Mouse (Mus musculus) embryonic facial prominence, embryonic 13.5 days (tissue): ENCODE data around the gene Slc22a2. TPM values are rescaled to one million over a fixed set of nuclear protein-coding genes. Genes with fewer than 3 reads are reported as not detected.

Source experiments
- ATAC-seq: fragments of 200-750 bp; cut with Nextera tagmentation; 2 replicates; pipeline ENCODE4 v1.8.0; 2017; ENCODE audit warnings: low read depth; ENCODE audit not compliant: insufficient number of reproducible peaks, insufficient read depth, low FRiP score, low TSS enrichment
- H3K27ac ChIP-seq: fragments of 300-500 bp; sonication (generic); 2 replicates; pipeline ENCODE4 v1.5.1; 2015; ENCODE audit warnings: moderate library complexity, mild to moderate bottlenecking, inconsistent platforms
- H3K27me3 ChIP-seq: fragments of 300-500 bp; sonication (generic); 2 replicates; pipeline ENCODE4 v1.6.1; 2015; ENCODE audit warnings: mild to moderate bottlenecking, inconsistent platforms
- H3K36me3 ChIP-seq: fragments of 300-500 bp; sonication (generic); 2 replicates; pipeline ENCODE4 v1.6.1; 2015; ENCODE audit warnings: mild to moderate bottlenecking, inconsistent platforms
- H3K4me1 ChIP-seq: fragments of 300-500 bp; sonication (generic); 2 replicates; pipeline ENCODE4 v1.6.1; 2015; ENCODE audit warnings: inconsistent platforms
- H3K4me2 ChIP-seq: fragments of 300-500 bp; sonication (generic); 2 replicates; pipeline ENCODE4 v1.6.1; 2015; ENCODE audit warnings: moderate library complexity, mild to moderate bottlenecking, inconsistent platforms
- H3K4me3 ChIP-seq: fragments of 300-500 bp; sonication (generic); 2 replicates; pipeline ENCODE4 v1.5.1; 2015; ENCODE audit warnings: mild to moderate bottlenecking, inconsistent platforms
- H3K9ac ChIP-seq: fragments of 300-500 bp; sonication (generic); 2 replicates; pipeline ENCODE4 v1.6.1; 2015; ENCODE audit warnings: mild to moderate bottlenecking, inconsistent platforms
- H3K9me3 ChIP-seq: fragments of 300-500 bp; sonication (generic); 2 replicates; pipeline ENCODE4 v1.6.1; 2016; ENCODE audit warnings: inconsistent platforms
- WGBS: fragments of 180-500 bp; shearing (Covaris S2); methylation state at CpG from one replicate; pipeline ENCODE4 v1.1.7; 2015; ENCODE audit warnings: mixed read lengths; 5-methylcytosine and 5-hydroxymethylcytosine counted together
- polyA plus RNA-seq: library from polyadenylated mRNA; unstranded; fragments of >200 nt; fragmentation: Nextera tagmentation; extraction: Ambion mirVana; gene quantifications from 2 replicates; pipeline ENCODE4 v1.2.1, GENCODE M21; 2015

Gene Slc22a2
- polyA plus RNA-seq, 1 experiment from 2014 or later, result not detected

DNA sequence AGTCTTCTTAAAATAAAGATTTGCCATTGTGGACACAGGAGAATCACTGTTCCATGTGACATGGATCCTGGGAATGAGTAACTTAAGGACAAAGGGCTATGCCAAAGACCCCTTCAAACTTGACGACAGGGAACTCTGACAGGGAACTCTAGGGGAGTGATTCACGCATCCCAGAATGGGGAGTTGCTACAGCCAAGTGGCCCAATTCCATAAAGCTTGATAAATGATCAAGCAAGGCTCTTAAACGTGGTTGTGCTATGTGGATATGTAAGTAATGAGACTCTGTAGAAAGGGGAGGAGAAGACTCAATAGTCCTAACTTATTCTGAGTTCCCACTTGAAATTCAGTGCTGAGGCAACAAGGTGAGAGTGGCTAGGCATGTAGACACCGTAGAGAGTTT, 50.9 kb downstream of the Slc22a2 start:
- ATAC-seq, result no peak
- WGBS, result 77% methylated on average over 4 of the region's 4 CpGs

DNA sequence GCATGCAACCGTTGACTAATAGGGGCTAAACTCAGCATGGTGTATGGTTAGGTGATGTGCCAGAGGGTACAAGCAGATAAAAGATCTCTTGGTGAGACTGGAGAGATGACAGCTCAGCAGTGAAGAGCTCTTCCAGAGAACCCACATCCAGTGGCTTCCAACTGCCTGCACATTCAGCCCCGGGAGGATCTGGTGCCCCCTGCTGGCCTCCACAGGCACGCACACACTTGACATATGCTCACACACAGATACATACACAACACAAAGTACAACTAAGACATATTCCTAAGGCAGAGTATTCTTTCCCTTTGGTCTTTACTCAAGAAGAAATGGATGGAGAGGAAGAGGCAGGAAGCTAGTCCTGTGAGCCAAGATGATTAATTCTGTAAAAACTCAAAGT, 55.7 kb downstream of the Slc22a2 start:
- Histone ChIP-seq H3K27me3 (no peaks in the 10 kb centered on the region), H3K36me3 (no peaks in the 10 kb centered on the region), H3K4me1 (no peaks in the 10 kb centered on the region), H3K9ac (no peak overlapping the region), H3K27ac (no peak overlapping the region), H3K9me3 (peaks cover 3% of the 10 kb centered on the region; the same call in 1 of the 2 replicates), H3K4me2 (no peak overlapping the region), H3K4me3 (no peak overlapping the region)
- WGBS, result 87% methylated on average over 3 of the region's 3 CpGs
- no peak for ATAC-seq

More for the DNA sequence above, 50.9 kb downstream of the Slc22a2 start:
- H3K36me3 ChIP-seq, result no peaks in the 10 kb centered on the region
- no peak overlapping the region for H3K4me3 ChIP-seq
- no peak overlapping the region for H3K4me2 ChIP-seq
- no peak overlapping the region for H3K27ac ChIP-seq
- no peaks in the 10 kb centered on the region for H3K27me3 ChIP-seq
- H3K9me3 ChIP-seq, result peaks cover 3% of the 10 kb centered on the region; the same call in 1 of the 2 replicates
- H3K9ac ChIP-seq, result no peak overlapping the region
- 0 out of 2 replicates have a peak, but pooled peaks cover 9% of the 10 kb centered on the region for H3K4me1 ChIP-seq

DNA sequence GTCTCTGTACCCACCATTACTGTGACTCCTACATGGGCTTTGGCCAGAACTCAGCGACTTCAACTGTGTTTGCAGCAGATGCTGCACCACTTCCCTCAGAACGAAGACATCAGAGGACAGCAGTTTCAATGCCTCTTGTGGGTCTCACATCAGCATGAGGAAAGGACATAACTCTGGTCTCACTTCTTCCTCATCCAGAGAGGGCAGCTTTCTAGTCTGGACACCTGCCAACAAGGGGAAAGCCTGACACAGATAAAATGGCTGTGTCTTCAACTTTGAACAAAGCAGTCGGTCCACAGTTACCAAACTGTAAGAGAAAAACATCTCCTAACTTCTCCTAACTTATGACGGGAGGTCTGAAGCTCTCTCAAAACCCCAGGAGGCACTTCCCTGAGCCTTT, 57.2 kb downstream of the Slc22a2 start:
- Histone ChIP-seq H3K9ac (no peak overlapping the region), H3K4me2 (no peak overlapping the region), H3K27ac (no peak overlapping the region), H3K36me3 (no peaks in the 10 kb centered on the region), H3K4me1 (no peaks in the 10 kb centered on the region), H3K4me3 (no peak overlapping the region), H3K9me3 (peaks cover 3% of the 10 kb centered on the region; the same call in 1 of the 2 replicates), H3K27me3 (no peaks in the 10 kb centered on the region)
- WGBS, result 70% methylated on average over 4 of the region's 4 CpGs
- no peak for ATAC-seq

DNA sequence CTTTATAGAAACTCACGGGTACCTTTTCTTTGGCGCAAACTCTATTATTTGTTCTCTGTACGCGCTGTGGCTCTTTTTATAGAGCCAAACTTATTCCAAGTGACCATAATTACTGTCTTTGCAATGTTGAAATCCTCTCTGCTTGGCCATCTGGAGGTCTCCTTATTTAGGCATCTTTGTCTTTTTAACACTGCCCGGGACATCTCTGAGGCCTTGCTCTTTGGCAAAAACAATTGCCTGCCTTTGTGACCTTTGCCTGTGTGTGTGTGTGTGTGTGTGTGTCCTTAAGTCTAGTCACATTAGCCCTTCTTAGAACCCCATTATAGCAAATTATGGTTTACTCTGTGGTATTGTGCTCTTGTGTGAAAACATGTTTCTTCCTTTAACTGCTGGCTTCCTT, 61.5 kb downstream of the Slc22a2 start:
- no peaks in the 10 kb centered on the region for H3K27me3 ChIP-seq
- WGBS, result 86% methylated on average over 5 of the region's 5 CpGs
- H3K9me3 ChIP-seq, result no peaks in the 10 kb centered on the region
- ATAC-seq, result no peak
- no peak overlapping the region for H3K27ac ChIP-seq
- no peaks in the 10 kb centered on the region for H3K36me3 ChIP-seq
- H3K4me2 ChIP-seq, result no peak overlapping the region
- no peaks in the 10 kb centered on the region for H3K4me1 ChIP-seq
- no peak overlapping the region for H3K4me3 ChIP-seq
- H3K9ac ChIP-seq, result no peak overlapping the region

DNA sequence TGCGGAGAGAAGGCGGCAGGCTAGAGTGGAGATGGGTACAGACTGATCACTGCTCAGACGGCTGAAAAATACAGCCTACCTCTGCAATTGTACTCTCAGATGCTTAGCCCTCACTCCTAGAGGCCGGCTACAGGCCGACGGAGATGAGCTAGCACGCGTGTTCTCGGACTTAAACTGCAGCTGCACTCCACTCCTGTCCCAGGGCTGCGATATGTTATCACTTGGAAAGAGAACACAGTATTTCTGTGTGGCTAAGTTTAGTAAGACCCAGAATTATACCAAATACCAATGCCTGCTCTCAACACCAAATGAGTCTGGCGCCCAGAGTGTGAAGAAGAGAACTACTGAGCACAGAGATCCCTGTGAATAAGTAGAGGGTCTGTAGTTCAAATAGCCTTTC, 68.7 kb downstream of the Slc22a2 start:
- no peaks in the 10 kb centered on the region for H3K36me3 ChIP-seq
- H3K9me3 ChIP-seq, result no peaks in the 10 kb centered on the region
- no peak for ATAC-seq
- H3K27me3 ChIP-seq, result no peaks in the 10 kb centered on the region
- no peak overlapping the region for H3K9ac ChIP-seq
- H3K4me3 ChIP-seq, result no peak overlapping the region
- 90% methylated on average over 11 of the region's 11 CpGs for WGBS
- no peaks in the 10 kb centered on the region for H3K4me1 ChIP-seq
- H3K4me2 ChIP-seq, result no peak overlapping the region
- no peak overlapping the region for H3K27ac ChIP-seq

DNA sequence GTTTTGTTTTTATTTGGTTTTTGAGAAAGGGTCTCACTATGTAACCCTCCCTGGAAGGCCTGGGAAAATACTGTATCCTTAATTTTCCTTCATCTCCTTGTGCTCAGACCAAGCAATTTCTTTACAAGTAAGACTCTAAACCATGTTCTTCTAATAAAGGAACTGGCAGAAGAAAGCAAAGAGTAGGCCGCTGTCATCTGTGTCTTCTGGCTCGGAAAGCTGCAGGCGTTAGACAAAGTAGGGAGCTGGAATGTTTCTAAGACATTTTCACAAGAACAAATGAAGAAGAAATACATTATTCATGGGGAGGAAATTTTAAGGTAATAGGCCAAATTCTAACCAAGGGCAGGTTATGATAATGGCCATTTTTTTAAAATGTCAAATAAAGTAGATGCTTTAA, 70.1 kb downstream of the Slc22a2 start:
- WGBS, result 80% methylated on average over 3 of the region's 3 CpGs

DNA sequence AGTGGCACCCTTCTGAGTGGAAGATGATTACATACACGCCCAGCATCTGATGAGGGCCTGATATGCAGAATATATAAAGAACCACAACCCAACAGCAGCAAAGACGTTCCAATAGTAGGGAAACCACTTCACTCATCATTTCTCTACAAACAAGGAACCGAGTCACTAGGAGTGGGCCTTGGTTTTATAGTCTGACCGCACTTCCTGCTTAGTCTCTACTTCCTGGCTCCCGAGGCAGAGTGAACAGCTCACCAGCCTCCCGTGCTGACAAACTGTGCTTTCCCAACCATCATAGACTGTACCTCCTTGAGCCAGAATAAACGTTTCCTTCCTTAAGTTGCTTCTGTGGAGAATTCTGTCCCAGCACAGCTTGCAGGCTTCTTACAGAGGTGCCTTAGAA, 71.9 kb downstream of the Slc22a2 start:
- Histone ChIP-seq H3K4me2 (no peak overlapping the region), H3K9ac (no peak overlapping the region), H3K27ac (no peak overlapping the region), H3K27me3 (no peaks in the 10 kb centered on the region), H3K4me1 (no peaks in the 10 kb centered on the region), H3K9me3 (no peaks in the 10 kb centered on the region), H3K36me3 (no peaks in the 10 kb centered on the region), H3K4me3 (no peak overlapping the region)
- ATAC-seq, result no peak
- 78% methylated on average over 7 of the region's 7 CpGs for WGBS

More for the DNA sequence above, 70.1 kb downstream of the Slc22a2 start:
- Histone ChIP-seq H3K4me3 (no peak overlapping the region), H3K9me3 (no peaks in the 10 kb centered on the region), H3K36me3 (no peaks in the 10 kb centered on the region), H3K27ac (no peak overlapping the region), H3K9ac (no peak overlapping the region), H3K27me3 (no peaks in the 10 kb centered on the region), H3K4me2 (no peak overlapping the region), H3K4me1 (no peaks in the 10 kb centered on the region)
- no peak for ATAC-seq

DNA sequence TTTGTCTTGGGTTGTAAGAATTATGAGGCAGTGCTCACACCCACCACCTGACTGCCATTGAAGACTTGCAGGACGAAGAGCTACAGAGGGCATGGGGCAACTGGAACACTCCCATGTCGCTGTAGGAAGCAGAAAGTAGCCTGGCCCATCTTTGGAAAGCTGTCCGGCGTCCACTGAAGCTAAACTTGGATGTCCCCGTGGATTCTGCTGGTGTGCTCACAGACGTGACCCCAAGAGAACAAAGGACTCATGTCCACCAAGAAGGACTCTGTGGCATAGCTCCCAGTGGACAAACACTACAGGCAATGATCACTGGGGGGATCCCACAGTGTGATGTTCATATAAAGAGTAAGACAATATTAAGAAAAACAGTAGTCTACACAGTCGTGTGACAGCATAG, 74.9 kb downstream of the Slc22a2 start:
- Histone ChIP-seq H3K9ac (no peak overlapping the region), H3K4me2 (no peak overlapping the region), H3K4me1 (no peaks in the 10 kb centered on the region), H3K4me3 (no peak overlapping the region), H3K9me3 (no peaks in the 10 kb centered on the region), H3K27ac (no peak overlapping the region), H3K36me3 (no peaks in the 10 kb centered on the region), H3K27me3 (0 out of 2 replicates have a peak, but pooled peaks cover 8% of the 10 kb centered on the region)
- ATAC-seq, result no peak
- WGBS, result 85% methylated on average over 7 of the region's 7 CpGs

DNA sequence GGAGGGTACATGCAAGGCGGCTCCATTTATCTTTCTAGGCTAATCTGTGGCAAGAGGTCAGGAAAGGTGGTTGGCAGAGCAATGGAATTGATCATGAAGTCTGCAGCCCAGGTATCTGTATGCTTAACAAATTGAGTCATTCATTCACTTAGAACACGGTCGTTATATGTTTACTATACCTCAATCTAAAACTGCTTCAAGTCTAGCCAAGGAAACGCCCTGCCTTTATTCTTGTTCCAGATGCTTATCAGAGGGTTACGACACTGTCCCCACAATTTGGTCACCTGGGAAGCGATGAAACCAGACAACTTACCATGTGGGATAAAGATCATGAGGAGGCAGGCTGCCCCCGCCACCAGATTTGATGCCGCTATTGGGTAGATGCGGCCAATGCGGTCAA, 75.3 kb downstream of the Slc22a2 start:
- no peaks in the 10 kb centered on the region for H3K4me1 ChIP-seq
- H3K9me3 ChIP-seq, result no peaks in the 10 kb centered on the region
- no peak overlapping the region for H3K27ac ChIP-seq
- ATAC-seq, result no peak
- no peak overlapping the region for H3K9ac ChIP-seq
- H3K4me3 ChIP-seq, result no peak overlapping the region
- H3K36me3 ChIP-seq, result no peaks in the 10 kb centered on the region
- 0 out of 2 replicates have a peak, but pooled peaks cover 8% of the 10 kb centered on the region for H3K27me3 ChIP-seq
- 88% methylated on average over 10 of the region's 10 CpGs for WGBS
- no peak overlapping the region for H3K4me2 ChIP-seq

DNA sequence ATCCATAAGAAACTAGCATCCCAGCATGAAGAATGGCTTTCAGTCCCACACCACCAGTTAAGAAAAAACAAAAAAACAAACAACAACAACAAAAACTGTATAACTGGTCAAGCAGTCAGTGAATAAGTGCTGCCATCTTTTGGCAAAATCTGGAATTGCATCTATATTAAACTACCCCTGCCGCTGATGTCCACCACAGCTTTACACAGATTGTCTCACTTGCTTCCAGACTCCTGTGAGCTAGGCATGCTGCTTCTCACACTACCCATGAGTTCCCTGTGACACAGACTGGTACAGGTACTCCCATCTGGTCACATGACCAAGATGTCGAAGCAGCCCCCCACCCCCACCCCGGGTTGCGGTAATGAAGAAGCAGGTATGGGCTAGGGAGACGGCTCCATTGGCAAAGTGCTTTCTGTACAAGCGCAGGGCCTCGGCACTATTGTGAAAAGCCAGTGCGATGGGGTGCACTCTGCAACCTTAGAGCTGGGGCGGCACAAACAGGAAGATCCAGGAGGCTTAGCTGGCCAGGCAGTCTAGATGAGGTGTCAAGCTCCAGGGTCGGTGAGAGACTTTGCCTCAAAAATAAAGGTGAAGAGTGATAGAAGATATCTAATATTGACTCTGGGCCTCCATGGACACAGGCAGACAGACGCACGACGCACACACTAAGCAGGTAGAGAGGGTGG, 76.8 kb downstream of the Slc22a2 start:
- no peak for ATAC-seq
- Histone ChIP-seq H3K9me3 (no peaks in the 10 kb centered on the region), H3K27ac (no peak overlapping the region), H3K27me3 (0 out of 2 replicates have a peak, but pooled peaks cover 8% of the 10 kb centered on the region), H3K9ac (no peak overlapping the region), H3K4me1 (no peaks in the 10 kb centered on the region), H3K4me2 (no peak overlapping the region), H3K36me3 (no peaks in the 10 kb centered on the region), H3K4me3 (no peak overlapping the region)
- WGBS, result 70% methylated on average over 13 of the region's 13 CpGs

DNA sequence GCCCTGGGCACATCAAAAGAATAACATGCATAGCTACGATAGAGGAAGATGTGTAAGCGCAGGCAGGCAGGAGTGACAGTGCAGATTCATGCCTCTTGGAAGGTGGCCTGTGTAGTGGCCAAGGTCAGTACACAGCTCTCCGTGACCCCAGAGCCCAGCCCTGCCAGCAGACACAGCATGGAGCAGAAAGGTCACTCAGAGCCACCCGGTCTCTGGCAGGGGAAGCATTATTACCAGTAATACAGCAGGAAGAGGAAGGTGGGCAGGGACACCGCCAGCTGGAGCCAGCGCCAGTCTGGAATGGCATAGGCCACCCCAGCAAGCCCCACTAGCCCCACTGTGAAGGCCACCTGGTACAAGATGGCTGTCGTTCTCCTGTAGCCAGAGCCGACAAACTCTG, 80.2 kb downstream of the Slc22a2 start:
- no peak overlapping the region for H3K9ac ChIP-seq
- 75% methylated on average over 8 of the region's 8 CpGs for WGBS
- no peak overlapping the region for H3K27ac ChIP-seq
- H3K4me2 ChIP-seq, result no peak overlapping the region
- 0 out of 2 replicates have a peak, but pooled peaks cover 2% of the 10 kb centered on the region for H3K4me1 ChIP-seq
- 0 out of 2 replicates have a peak, but pooled peaks cover 8% of the 10 kb centered on the region for H3K27me3 ChIP-seq
- no peaks in the 10 kb centered on the region for H3K36me3 ChIP-seq
- no peak overlapping the region for H3K4me3 ChIP-seq
- H3K9me3 ChIP-seq, result no peaks in the 10 kb centered on the region
- no peak for ATAC-seq
